Mouse (Mus musculus): ENCODE data around the gene Mri1.

- TF ChIP-seq POLR2A (IDR thresholded peaks at IDR 0.05; ENCODE audit: borderline replicate concordance, insufficient read depth, low read length) (no peak), CTCF (IDR thresholded peaks at IDR 0.05; ENCODE audit: borderline replicate concordance, insufficient read depth, low read depth, low read length) (no peak)
Measured at GRCm38 (mm10) chr8:84201545-84202245, 55.4 kb downstream of the Mri1 start.
